ENCODE assay signal across 13 mouse cellular contexts in the genomic region with DNA sequence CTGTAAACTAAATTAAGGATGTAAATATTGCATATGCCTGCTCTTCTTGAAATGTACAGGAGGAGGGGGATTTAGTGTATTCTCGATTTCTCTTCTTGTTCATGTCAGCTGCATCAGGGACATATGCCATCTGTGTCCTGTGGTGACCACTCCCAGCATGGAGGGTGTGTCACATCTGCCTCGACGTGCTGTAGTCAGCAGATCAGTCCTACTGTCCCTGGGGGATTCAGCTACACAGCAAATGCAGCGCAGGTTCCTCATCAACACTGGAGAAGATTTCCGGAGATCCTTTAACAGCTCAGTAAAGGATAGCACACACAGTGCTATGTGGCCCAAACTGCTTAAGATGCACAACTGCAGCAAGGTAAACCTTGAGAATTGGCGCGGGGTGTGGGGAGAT.
"Had no signal": no experiment of that assay in that cellular context is flagged by ENCODE, and none has a peak within 500 bp of the region (broad histone marks: within the 10 kb centered on the region; RNA-seq: fewer than 3 reads in every experiment).

No protein-coding gene starts in this region.

- ATAC-seq: intestine, embryonic 16.5 days had no signal

- H3K4me2 ChIP-seq: limb, embryonic 15.5 days; lung, embryonic 14.5 days; neural tube, embryonic 12.5 days had no signal

- DNase-seq: kidney, adult 2 months; kidney, postnatal 36 days; lung, embryonic 14.5 days; lung, postnatal 10 days; lung, postnatal 4 days; midbrain, embryonic 14.5 days; thymus, adult 2 months; thymus, postnatal 25 days had no signal

- H3K27me3 ChIP-seq: limb, embryonic 15.5 days; neural tube, embryonic 12.5 days had no signal

- H3K9ac ChIP-seq: limb, embryonic 15.5 days; lung, embryonic 14.5 days; neural tube, embryonic 12.5 days had no signal

- H3K4me3 ChIP-seq: left cerebral cortex, adult 2 months; limb, embryonic 15.5 days; midbrain, embryonic 10.5 days; neural tube, embryonic 12.5 days had no signal

- H3K27ac ChIP-seq: left cerebral cortex, adult 2 months; limb, embryonic 15.5 days; midbrain, embryonic 10.5 days; neural tube, embryonic 12.5 days had no signal

- H3K9me3 ChIP-seq: limb, embryonic 15.5 days; midbrain, embryonic 10.5 days; neural tube, embryonic 12.5 days had no signal
